Mouse (Mus musculus): ENCODE measurements around the gene Dennd2c.

DNA sequence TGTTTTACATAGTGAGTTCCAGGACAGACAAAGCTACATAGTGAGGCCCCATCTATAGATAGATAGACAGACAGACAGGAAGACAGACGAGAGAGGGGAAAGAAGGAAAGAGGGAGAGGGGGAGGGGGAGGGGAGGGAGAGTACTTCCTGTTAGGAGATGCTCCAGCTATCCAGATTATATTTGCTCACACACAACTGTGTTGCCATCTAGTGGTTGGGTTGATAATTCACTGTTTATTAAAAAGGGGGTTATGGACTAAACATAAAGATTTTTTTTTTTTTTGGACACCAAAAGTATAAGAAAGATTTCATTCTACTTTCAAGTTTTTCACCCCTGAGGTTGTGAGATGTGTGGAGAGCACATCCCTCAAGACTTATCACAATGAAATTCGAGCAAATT is 1.7 kb upstream of the Dennd2c start:
- TF ChIP-seq POLR2A (IDR thresholded peaks at IDR 0.05; ENCODE audit: extremely low read depth, insufficient read depth, low read length) (no peak), CTCF (IDR thresholded peaks at IDR 0.05; ENCODE audit: low read depth, low read length) (no peak)

All from liver, adult 2 months (tissue).